Comparison of ENCODE assay signal across 8 mouse cellular contexts in genomic region chr16:38087645-38088125, GRCm38 (mm10). TPM values are rescaled to one million over a fixed set of nuclear protein-coding genes. Genes with fewer than 3 reads are reported as not detected.
DNase-seq lines count a peak whose midpoint lies in the region; ATAC-seq and TF ChIP-seq lines count a peak whose summit lies in the region.

No protein-coding gene starts in this region.

- WGBS in lung, embryonic 14.5 days, result 3% methylated on average over 11 of the region's 11 CpGs
- WGBS in hindbrain, embryonic 12.5 days, result 3% methylated on average over 11 of the region's 11 CpGs
- WGBS in midbrain, embryonic 14.5 days, result under 1% methylated on average over 11 of the region's 11 CpGs

- peak overlapping the region; percentile 92 for H3K9ac ChIP-seq in lung, embryonic 14.5 days
- H3K9ac ChIP-seq in hindbrain, embryonic 12.5 days, result peak overlapping the region; percentile 92
- peak overlapping the region; percentile 94 for H3K9ac ChIP-seq in midbrain, embryonic 14.5 days (replicated peaks; ENCODE audit: low read length)

- DNase-seq in lung, embryonic 14.5 days, result peak; percentile 63
- DNase-seq in lung, postnatal 4 days, result no peak
- DNase-seq in midbrain, embryonic 14.5 days, result peak; percentile 73
- no peak for DNase-seq in urinary bladder, postnatal 14 days (ENCODE audit: low spot score)
- no peak for DNase-seq in thymus, postnatal 4 days
- no peak for DNase-seq in kidney, adult 9 months

- peak overlapping the region; percentile 100 for H3K27ac ChIP-seq in lung, embryonic 14.5 days (ENCODE audit: low read depth)
- H3K27ac ChIP-seq in brown adipose tissue, adult 24 weeks (replicated peaks; ENCODE audit: low read depth, low read length), result peak overlapping the region; percentile 68
- peak overlapping the region; percentile 100 for H3K27ac ChIP-seq in hindbrain, embryonic 12.5 days
- peak overlapping the region; percentile 99 for H3K27ac ChIP-seq in midbrain, embryonic 14.5 days (replicated peaks; ENCODE audit: low read depth, low read length)

- TF ChIP-seq CTCF in lung, embryonic 14.5 days (IDR thresholded peaks at IDR 0.05; ENCODE audit: low read depth), result peak; percentile 32; the same call in 1 of the 2 replicates

- no peaks in the 10 kb centered on the region for H3K27me3 ChIP-seq in lung, embryonic 14.5 days (ENCODE audit: insufficient read depth, low read length)
- H3K27me3 ChIP-seq in hindbrain, embryonic 12.5 days, result no peaks in the 10 kb centered on the region
- H3K27me3 ChIP-seq in midbrain, embryonic 14.5 days (ENCODE audit: control insufficient read depth, insufficient read depth, low read length), result no peaks in the 10 kb centered on the region

- no peak for ATAC-seq in lung, embryonic 14.5 days (ENCODE audit: insufficient read depth)
- no peak; the same call in 1 of the 2 replicates for ATAC-seq in hindbrain, embryonic 12.5 days (ENCODE audit: low FRiP score)
- no peak for ATAC-seq in midbrain, embryonic 14.5 days (ENCODE audit: low FRiP score, low TSS enrichment)

- H3K4me3 ChIP-seq in lung, embryonic 14.5 days (ENCODE audit: low read depth, low read length), result peak overlapping the region; percentile 96
- peak overlapping the region; percentile 83 for H3K4me3 ChIP-seq in brown adipose tissue, adult 24 weeks (ENCODE audit: insufficient read depth, low read depth, low read length)
- H3K4me3 ChIP-seq in hindbrain, embryonic 12.5 days, result peak overlapping the region; percentile 89
- H3K4me3 ChIP-seq in midbrain, embryonic 14.5 days (replicated peaks; ENCODE audit: low read depth, low read length), result peak overlapping the region; percentile 95

- no peaks in the 10 kb centered on the region; the same call in 1 of the 2 replicates for H3K4me1 ChIP-seq in lung, embryonic 14.5 days (ENCODE audit: insufficient read depth)
- 0 out of 2 replicates have a peak, but pooled peaks cover 2% of the 10 kb centered on the region for H3K4me1 ChIP-seq in brown adipose tissue, adult 24 weeks (ENCODE audit: control insufficient read depth, insufficient read depth, insufficient read length, low read length)
- H3K4me1 ChIP-seq in hindbrain, embryonic 12.5 days, result peaks cover 7% of the 10 kb centered on the region
- H3K4me1 ChIP-seq in midbrain, embryonic 14.5 days (ENCODE audit: control insufficient read depth, insufficient read depth, low read length), result peaks cover 5% of the 10 kb centered on the region

- H3K36me3 ChIP-seq in lung, embryonic 14.5 days (ENCODE audit: insufficient read depth), result no peaks in the 10 kb centered on the region
- H3K36me3 ChIP-seq in hindbrain, embryonic 12.5 days, result no peaks in the 10 kb centered on the region
- H3K36me3 ChIP-seq in midbrain, embryonic 14.5 days (ENCODE audit: control insufficient read depth, insufficient read depth, low read length), result no peaks in the 10 kb centered on the region

- peak overlapping the region; percentile 80 for H3K4me2 ChIP-seq in lung, embryonic 14.5 days
- peak overlapping the region; percentile 62 for H3K4me2 ChIP-seq in hindbrain, embryonic 12.5 days (replicated peaks)
- H3K4me2 ChIP-seq in midbrain, embryonic 14.5 days (ENCODE audit: low read length), result peak overlapping the region; percentile 85

- H3K9me3 ChIP-seq in lung, embryonic 14.5 days (ENCODE audit: low read depth, low read length), result no peaks in the 10 kb centered on the region
- H3K9me3 ChIP-seq in hindbrain, embryonic 12.5 days (replicated peaks), result no peaks in the 10 kb centered on the region
- H3K9me3 ChIP-seq in midbrain, embryonic 14.5 days (ENCODE audit: control insufficient read depth, low read length), result no peaks in the 10 kb centered on the region

RNA-seq across cellular contexts. Expression of gene Gsk3b, which starts 1.1 kb away (rescaled TPM):
- 62.6 and 63.0 TPM in 2 replicates for polyA plus RNA-seq in lung, embryonic 14.5 days (2014; fragmentation: Nextera tagmentation; extraction: Ambion mirVana)
- 32.5 and 47.5 TPM in 2 replicates for polyA plus RNA-seq in brown adipose tissue, adult 24 weeks (2012; ENCODE audit: insufficient read depth, insufficient read length, missing spikeins)
- 139 and 145 TPM in 2 replicates for polyA plus RNA-seq in hindbrain, embryonic 12.5 days (2016; fragmentation: Nextera tagmentation; extraction: Ambion mirVana)
- polyA plus RNA-seq in midbrain, embryonic 14.5 days (2014; fragmentation: Nextera tagmentation; extraction: Ambion mirVana), result 197 and 216 TPM in 2 replicates

Comparison
In these comparisons a context has a peak if more than half of its experiments do, and no peak if none do; other contexts are left out.
1. DNase-seq: peak in lung, embryonic 14.5 days (single experiment) and midbrain, embryonic 14.5 days (single experiment); none in lung, postnatal 4 days (0 of 2), urinary bladder, postnatal 14 days (single experiment), thymus, postnatal 4 days (single experiment) and kidney, adult 9 months (single experiment).
2. Peak in every context shown above with its lines, with median percentiles within 50 percentile points of each other: H3K27ac ChIP-seq, H3K4me2 ChIP-seq, H3K4me3 ChIP-seq and H3K9ac ChIP-seq.